Comparison of ENCODE assay signal across 8 mouse cellular contexts in the genomic region with DNA sequence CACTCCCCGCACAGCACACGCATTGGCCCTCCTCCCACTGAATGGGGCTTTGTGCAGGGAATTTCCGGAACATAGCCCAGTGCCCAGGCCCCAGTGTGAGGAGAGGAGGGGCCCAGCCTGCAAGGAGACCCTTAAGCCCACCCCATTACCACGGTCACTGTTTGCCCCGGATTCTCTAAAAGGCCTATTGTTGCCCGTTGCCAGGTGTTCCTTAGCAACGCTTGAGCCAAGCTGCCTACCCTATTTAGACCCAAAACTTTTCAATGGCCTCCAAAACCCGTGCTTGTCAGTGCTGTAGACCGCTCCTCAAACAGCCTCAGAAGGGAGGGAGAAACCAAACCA. TPM values are rescaled to one million over a fixed set of nuclear protein-coding genes. Genes with fewer than 3 reads are reported as not detected.
DNase-seq lines count a peak whose midpoint lies in the region; ATAC-seq lines count a peak whose summit lies in the region.

No protein-coding gene starts in this region.

- peak; percentile 96 for DNase-seq in R1 (ENCODE audit: low read depth, low spot score)
- peak; percentile 16 to 23 for DNase-seq in cerebellum, postnatal 14 days
- peak; percentile 71 for DNase-seq in limb, embryonic 11.5 days (ENCODE audit: low spot score)
- DNase-seq in right cerebral cortex, postnatal 36 days (ENCODE audit: low spot score in 2 of 2) = peak; percentile 25 to 40
- no peak for DNase-seq in gastrocnemius, adult 18-20 months (ENCODE audit: low spot score)
- no peak for DNase-seq in thymus, postnatal 4 days

- H3K36me3 ChIP-seq in hindbrain, embryonic 13.5 days = no peaks in the 10 kb centered on the region
- no peaks in the 10 kb centered on the region for H3K36me3 ChIP-seq in limb, embryonic 11.5 days (ENCODE audit: control insufficient read depth, insufficient read depth, low read length)
- no peaks in the 10 kb centered on the region for H3K36me3 ChIP-seq in liver, embryonic 12.5 days

- peak overlapping the region; percentile 42 for H3K4me2 ChIP-seq in hindbrain, embryonic 13.5 days
- peak overlapping the region; percentile 26; the same call in 1 of the 2 replicates for H3K4me2 ChIP-seq in limb, embryonic 11.5 days (ENCODE audit: low read depth, severe bottlenecking)
- no peak overlapping the region for H3K4me2 ChIP-seq in liver, embryonic 12.5 days

- H3K9me3 ChIP-seq in hindbrain, embryonic 13.5 days = no peaks in the 10 kb centered on the region
- H3K9me3 ChIP-seq in limb, embryonic 11.5 days (ENCODE audit: control insufficient read depth, low read length) = no peaks in the 10 kb centered on the region
- no peaks in the 10 kb centered on the region for H3K9me3 ChIP-seq in liver, embryonic 12.5 days (replicated peaks)

- H3K9ac ChIP-seq in hindbrain, embryonic 13.5 days = no peak overlapping the region
- no peak overlapping the region for H3K9ac ChIP-seq in limb, embryonic 11.5 days (ENCODE audit: low read length)
- H3K9ac ChIP-seq in liver, embryonic 12.5 days = no peak overlapping the region

- peak; percentile 97 for ATAC-seq in hindbrain, embryonic 13.5 days (ENCODE audit: low FRiP score)
- peak; percentile 97 for ATAC-seq in limb, embryonic 11.5 days (ENCODE audit: insufficient number of reproducible peaks, low FRiP score, low TSS enrichment, low read depth)
- ATAC-seq in liver, embryonic 12.5 days = no peak

- H3K27ac ChIP-seq in hindbrain, embryonic 13.5 days = peak overlapping the region; percentile 44; the same call in 1 of the 2 replicates
- H3K27ac ChIP-seq in limb, embryonic 11.5 days (replicated peaks; ENCODE audit: low read depth, low read length) = peak overlapping the region; percentile 32; the same call in 1 of the 2 replicates
- no peak overlapping the region for H3K27ac ChIP-seq in liver, embryonic 12.5 days

- no peak overlapping the region for H3K4me3 ChIP-seq in hindbrain, embryonic 13.5 days
- no peak overlapping the region for H3K4me3 ChIP-seq in limb, embryonic 11.5 days (ENCODE audit: low read depth, low read length)
- H3K4me3 ChIP-seq in liver, embryonic 12.5 days = no peak overlapping the region

- WGBS in hindbrain, embryonic 13.5 days = 1% methylated on average over 9 of the region's 9 CpGs
- 2% methylated on average over 9 of the region's 9 CpGs for WGBS in limb, embryonic 11.5 days
- WGBS in liver, embryonic 12.5 days (ENCODE audit: insufficient replicate concordance) = 5% methylated on average over 9 of the region's 9 CpGs

- H3K4me1 ChIP-seq in hindbrain, embryonic 13.5 days (replicated peaks) = peaks cover 21% of the 10 kb centered on the region
- H3K4me1 ChIP-seq in limb, embryonic 11.5 days (ENCODE audit: control insufficient read depth, insufficient read depth, low read length) = peaks cover 2% of the 10 kb centered on the region; the same call in 1 of the 2 replicates
- no peaks in the 10 kb centered on the region for H3K4me1 ChIP-seq in liver, embryonic 12.5 days

- H3K27me3 ChIP-seq in hindbrain, embryonic 13.5 days = no peaks in the 10 kb centered on the region
- no peaks in the 10 kb centered on the region for H3K27me3 ChIP-seq in limb, embryonic 11.5 days (ENCODE audit: control insufficient read depth, insufficient read depth, low read length)
- no peaks in the 10 kb centered on the region for H3K27me3 ChIP-seq in liver, embryonic 12.5 days (replicated peaks)

RNA-seq across cellular contexts. Expression of a gene that starts 45.7 kb away (rescaled TPM):
- polyA plus RNA-seq in hindbrain, embryonic 13.5 days (2015; fragmentation: Nextera tagmentation; extraction: Ambion mirVana) = 15.1 and 15.7 TPM in 2 replicates
- 0.24 and 0.28 TPM in 2 replicates for polyA plus RNA-seq in limb, embryonic 11.5 days (2014; fragmentation: Nextera tagmentation; extraction: Ambion mirVana)
- total RNA-seq in gastrocnemius, adult 18-20 months (2021) = not detected
- polyA plus RNA-seq in liver, embryonic 12.5 days (2016; fragmentation: Nextera tagmentation; extraction: Ambion mirVana) = 0.29 and 0.33 TPM in 2 replicates

Comparison
In these comparisons a context has a peak if more than half of its experiments do, and no peak if none do; other contexts are left out.
1. DNase-seq: peak in R1 (single experiment), cerebellum, postnatal 14 days (2 of 2), limb, embryonic 11.5 days (single experiment) and right cerebral cortex, postnatal 36 days (2 of 2); none in gastrocnemius, adult 18-20 months (single experiment) and thymus, postnatal 4 days (single experiment).
2. RNA of a gene that starts 45.7 kb away (polyA plus RNA-seq): 15.1 to 15.7 TPM in hindbrain, embryonic 13.5 days; 0.29 to 0.33 TPM in liver, embryonic 12.5 days and 0.24 to 0.28 TPM in limb, embryonic 11.5 days; every median in the first group is over 10 times any median in the second.